Mouse (Mus musculus): ENCODE results near the gene A230072I06Rik. TPM values are rescaled to one million over a fixed set of nuclear protein-coding genes. Genes with fewer than 3 reads are reported as not detected.

The A230072I06Rik gene
- polyA plus RNA-seq (2015; fragmentation: Nextera tagmentation; extraction: Ambion mirVana) = not detected in 2 replicates

GRCm38 (mm10) chr8:12278663-12279312 is at the start of gene A230072I06Rik:
Gene A230072I06Rik (plus strand): TSS chr8:12278819.
- no peaks in the 10 kb centered on the region for H3K9me3 ChIP-seq (replicated peaks)
- WGBS = 33% methylated on average over 12 of the region's 12 CpGs
- H3K36me3 ChIP-seq = no peaks in the 10 kb centered on the region
- H3K27ac ChIP-seq (replicated peaks) = no peak within 1 kb of the TSS
- ATAC-seq (ENCODE audit: low FRiP score) = no peak
- no peak within 1 kb of the TSS for H3K4me3 ChIP-seq (replicated peaks)
- H3K4me2 ChIP-seq = no peak within 1 kb of the TSS
- H3K4me1 ChIP-seq = peaks cover 9% of the 10 kb centered on the region
- peaks cover 32% of the 10 kb centered on the region for H3K27me3 ChIP-seq (replicated peaks)
- no peak within 1 kb of the TSS for H3K9ac ChIP-seq (replicated peaks)

- no peak overlapping the region for H3K27ac ChIP-seq (replicated peaks)
- no peaks in the 10 kb centered on the region for H3K9me3 ChIP-seq (replicated peaks)
- H3K4me1 ChIP-seq = no peaks in the 10 kb centered on the region
- WGBS = 39% methylated on average over 11 of the region's 11 CpGs
- no peak overlapping the region for H3K9ac ChIP-seq (replicated peaks)
- H3K36me3 ChIP-seq = no peaks in the 10 kb centered on the region
- no peak overlapping the region for H3K4me2 ChIP-seq
- H3K27me3 ChIP-seq (replicated peaks) = 0 out of 2 replicates have a peak, but pooled peaks cover 13% of the 10 kb centered on the region
- H3K4me3 ChIP-seq (replicated peaks) = no peak overlapping the region
- no peak for ATAC-seq (ENCODE audit: low FRiP score)
Observed at GRCm38 (mm10) chr8:12234039-12234438, 44.6 kb upstream of the A230072I06Rik start.

- no peak overlapping the region for H3K9ac ChIP-seq (replicated peaks)
- no peak overlapping the region for H3K4me2 ChIP-seq
- H3K4me1 ChIP-seq = peaks cover 3% of the 10 kb centered on the region; the same call in 1 of the 2 replicates
- 60% methylated on average over 7 of the region's 7 CpGs for WGBS
- no peaks in the 10 kb centered on the region for H3K9me3 ChIP-seq (replicated peaks)
- peaks cover 10% of the 10 kb centered on the region for H3K27me3 ChIP-seq (replicated peaks)
- ATAC-seq (ENCODE audit: low FRiP score) = no peak
- H3K4me3 ChIP-seq (replicated peaks) = no peak overlapping the region
- H3K27ac ChIP-seq (replicated peaks) = no peak overlapping the region
- H3K36me3 ChIP-seq = no peaks in the 10 kb centered on the region
Observed at GRCm38 (mm10) chr8:12238775-12239174, 39.8 kb upstream of the A230072I06Rik start.

GRCm38 (mm10) chr8:12240143-12240542 is 38.5 kb upstream of the A230072I06Rik start:
- peaks cover 3% of the 10 kb centered on the region; the same call in 1 of the 2 replicates for H3K4me1 ChIP-seq
- H3K27me3 ChIP-seq (replicated peaks) = peaks cover 10% of the 10 kb centered on the region
- WGBS = 43% methylated on average over 9 of the region's 9 CpGs
- H3K4me2 ChIP-seq = no peak overlapping the region
- no peak overlapping the region for H3K9ac ChIP-seq (replicated peaks)
- ATAC-seq (ENCODE audit: low FRiP score) = no peak
- H3K4me3 ChIP-seq (replicated peaks) = no peak overlapping the region
- H3K9me3 ChIP-seq (replicated peaks) = no peaks in the 10 kb centered on the region
- H3K27ac ChIP-seq (replicated peaks) = no peak overlapping the region
- no peaks in the 10 kb centered on the region for H3K36me3 ChIP-seq

- 87% methylated on average over 1 of the region's 1 CpGs for WGBS
- Histone ChIP-seq H3K9ac (replicated peaks) (no peak overlapping the region), H3K4me3 (replicated peaks) (no peak overlapping the region), H3K9me3 (replicated peaks) (no peaks in the 10 kb centered on the region), H3K4me2 (no peak overlapping the region), H3K27me3 (replicated peaks) (peaks cover 1% of the 10 kb centered on the region), H3K27ac (replicated peaks) (no peak overlapping the region), H3K4me1 (peaks cover 3% of the 10 kb centered on the region; the same call in 1 of the 2 replicates), H3K36me3 (no peaks in the 10 kb centered on the region)
- no peak for ATAC-seq (ENCODE audit: low FRiP score)
Observed at GRCm38 (mm10) chr8:12243746-12244145, 34.9 kb upstream of the A230072I06Rik start.

GRCm38 (mm10) chr8:12259890-12260289 is 18.7 kb upstream of the A230072I06Rik start:
- no peak for ATAC-seq (ENCODE audit: low FRiP score)
- Histone ChIP-seq H3K9ac (replicated peaks) (no peak overlapping the region), H3K27ac (replicated peaks) (no peak overlapping the region), H3K9me3 (replicated peaks) (no peaks in the 10 kb centered on the region), H3K4me3 (replicated peaks) (no peak overlapping the region), H3K27me3 (replicated peaks) (peaks cover 34% of the 10 kb centered on the region), H3K4me2 (no peak overlapping the region), H3K4me1 (no peaks in the 10 kb centered on the region), H3K36me3 (no peaks in the 10 kb centered on the region)
- 89% methylated on average over 2 of the region's 2 CpGs for WGBS

GRCm38 (mm10) chr8:12260476-12261029 is 18.1 kb upstream of the A230072I06Rik start:
- Histone ChIP-seq H3K4me1 (no peaks in the 10 kb centered on the region), H3K27me3 (replicated peaks) (peaks cover 34% of the 10 kb centered on the region), H3K9me3 (replicated peaks) (no peaks in the 10 kb centered on the region), H3K27ac (replicated peaks) (no peak overlapping the region), H3K36me3 (no peaks in the 10 kb centered on the region), H3K4me3 (replicated peaks) (no peak overlapping the region), H3K4me2 (no peak overlapping the region), H3K9ac (replicated peaks) (no peak overlapping the region)
- 85% methylated on average over 6 of the region's 6 CpGs for WGBS
- ATAC-seq (ENCODE audit: low FRiP score) = no peak

GRCm38 (mm10) chr8:12261556-12261955 is 17.1 kb upstream of the A230072I06Rik start:
- Histone ChIP-seq H3K36me3 (no peaks in the 10 kb centered on the region), H3K4me1 (no peaks in the 10 kb centered on the region), H3K4me2 (no peak overlapping the region), H3K27me3 (replicated peaks) (peaks cover 38% of the 10 kb centered on the region), H3K27ac (replicated peaks) (no peak overlapping the region), H3K4me3 (replicated peaks) (no peak overlapping the region), H3K9me3 (replicated peaks) (no peaks in the 10 kb centered on the region), H3K9ac (replicated peaks) (no peak overlapping the region)
- ATAC-seq (ENCODE audit: low FRiP score) = no peak
- WGBS = 47% methylated on average over 4 of the region's 4 CpGs

- no peak for ATAC-seq (ENCODE audit: low FRiP score)
- 94% methylated on average over 8 of the region's 8 CpGs for WGBS
- H3K4me2 ChIP-seq = no peak overlapping the region
- H3K27me3 ChIP-seq (replicated peaks) = peaks cover 47% of the 10 kb centered on the region
- H3K9ac ChIP-seq (replicated peaks) = no peak overlapping the region
- no peak overlapping the region for H3K4me3 ChIP-seq (replicated peaks)
- no peak overlapping the region for H3K27ac ChIP-seq (replicated peaks)
- H3K4me1 ChIP-seq = peaks cover 5% of the 10 kb centered on the region; the same call in 1 of the 2 replicates
- no peaks in the 10 kb centered on the region for H3K36me3 ChIP-seq
- H3K9me3 ChIP-seq (replicated peaks) = no peaks in the 10 kb centered on the region
Observed at GRCm38 (mm10) chr8:12264996-12265395, 13.6 kb upstream of the A230072I06Rik start.

GRCm38 (mm10) chr8:12267863-12268262 is 10.8 kb upstream of the A230072I06Rik start:
- Histone ChIP-seq H3K27ac (replicated peaks) (no peak overlapping the region), H3K36me3 (no peaks in the 10 kb centered on the region), H3K27me3 (replicated peaks) (peaks cover 46% of the 10 kb centered on the region), H3K4me1 (peaks cover 5% of the 10 kb centered on the region; the same call in 1 of the 2 replicates), H3K9ac (replicated peaks) (no peak overlapping the region), H3K9me3 (replicated peaks) (no peaks in the 10 kb centered on the region), H3K4me3 (replicated peaks) (no peak overlapping the region), H3K4me2 (no peak overlapping the region)
- WGBS = 19% methylated on average over 5 of the region's 5 CpGs
- ATAC-seq (ENCODE audit: low FRiP score) = no peak

GRCm38 (mm10) chr8:12268306-12268829 is 10.3 kb upstream of the A230072I06Rik start:
- Histone ChIP-seq H3K4me1 (peaks cover 5% of the 10 kb centered on the region; the same call in 1 of the 2 replicates), H3K27me3 (replicated peaks) (peaks cover 43% of the 10 kb centered on the region), H3K4me3 (replicated peaks) (no peak overlapping the region), H3K9ac (replicated peaks) (no peak overlapping the region), H3K4me2 (no peak overlapping the region), H3K27ac (replicated peaks) (no peak overlapping the region), H3K9me3 (replicated peaks) (no peaks in the 10 kb centered on the region), H3K36me3 (no peaks in the 10 kb centered on the region)
- peak; percentile 50; the same call in 1 of the 2 replicates for ATAC-seq (ENCODE audit: low FRiP score)
- 18% methylated on average over 14 of the region's 14 CpGs for WGBS

All from neural tube, embryonic 15.5 days (tissue).